Mouse (Mus musculus) olfactory bulb, adult 2 months (tissue): ENCODE measurements around the gene Kif14. TPM values are rescaled to one million over a fixed set of nuclear protein-coding genes. Genes with fewer than 3 reads are reported as not detected.
"Not testable (repeated sequence)": the region's sequence is repeated elsewhere in the genome, so short reads cannot be mapped to it uniquely, and the experiment has no call there.

ENCODE experiments used
- H3K27ac ChIP-seq: fragments of 200-500 bp; 2 replicates; pipeline ENCODE4 v1.5.1; 2012; ENCODE audit warnings: low read depth, low read length; ENCODE audit not compliant: insufficient read depth
- H3K4me1 ChIP-seq: fragments of 200-500 bp; 2 replicates; pipeline ENCODE4 v1.6.1; 2012; ENCODE audit warnings: low read length; ENCODE audit not compliant: control insufficient read depth, insufficient read depth
- H3K4me3 ChIP-seq: fragments of 200-500 bp; 2 replicates; pipeline ENCODE4 v1.5.1; 2012; ENCODE audit warnings: mild to moderate bottlenecking, low read depth, low read length, moderate library complexity; ENCODE audit not compliant: insufficient read depth
- CTCF ChIP-seq: fragments of 200-500 bp; IDR thresholded peaks from 2 replicates; pipeline ENCODE4 v1.5.1; 2012; ENCODE audit warnings: low read depth, mild to moderate bottlenecking, low read length, moderate library complexity; ENCODE audit not compliant: insufficient read depth
- POLR2A ChIP-seq: fragments of 200-500 bp; IDR thresholded peaks from 2 replicates; pipeline ENCODE4 v1.6.1; 2012; ENCODE audit warnings: mild to moderate bottlenecking, low read depth, low read length, moderate library complexity; ENCODE audit not compliant: insufficient read depth
- WGBS: fragments of 180-500 bp; shearing (Covaris S2); methylation state at CpG from one replicate; pipeline ENCODE4 v1.1.7; 2018; 5-methylcytosine and 5-hydroxymethylcytosine counted together
- polyA plus RNA-seq: library from polyadenylated mRNA; stranded (reverse); fragments of >200 nt; gene quantifications from 2 replicates; pipeline ENCODE4 v1.2.4, GENCODE M21; 2012; ENCODE audit warnings: low replicate concordance; ENCODE audit not compliant: missing spikeins, insufficient read depth, insufficient read length

Gene Kif14
- polyA plus RNA-seq, 1 experiment: not detected

DNA sequence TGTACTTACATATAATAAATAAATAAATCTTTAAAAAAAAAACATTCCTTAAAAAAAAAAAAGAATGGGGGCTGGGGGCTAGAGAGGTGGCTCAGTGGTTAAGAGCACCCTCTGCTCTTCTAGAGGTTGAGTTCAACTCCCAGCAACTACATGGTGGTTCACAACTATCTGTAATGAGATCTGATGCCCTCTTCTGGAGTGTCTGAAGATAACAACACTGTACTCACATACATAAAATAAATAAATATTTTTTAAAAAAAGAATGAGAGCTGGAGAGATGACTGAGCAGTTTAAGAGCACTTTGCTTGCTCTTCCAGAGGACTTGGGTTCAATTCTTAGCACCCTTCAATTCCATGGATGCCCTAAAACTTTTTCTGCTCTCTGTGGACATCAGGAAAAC, 975 bp upstream of the Kif14 start:
- Histone ChIP-seq H3K4me1 (peaks cover 10% of the 10 kb centered on the region), H3K27ac (no peak overlapping the region), H3K4me3 (no peak overlapping the region)
- TF ChIP-seq POLR2A: no peak
- no peak for TF ChIP-seq CTCF

DNA sequence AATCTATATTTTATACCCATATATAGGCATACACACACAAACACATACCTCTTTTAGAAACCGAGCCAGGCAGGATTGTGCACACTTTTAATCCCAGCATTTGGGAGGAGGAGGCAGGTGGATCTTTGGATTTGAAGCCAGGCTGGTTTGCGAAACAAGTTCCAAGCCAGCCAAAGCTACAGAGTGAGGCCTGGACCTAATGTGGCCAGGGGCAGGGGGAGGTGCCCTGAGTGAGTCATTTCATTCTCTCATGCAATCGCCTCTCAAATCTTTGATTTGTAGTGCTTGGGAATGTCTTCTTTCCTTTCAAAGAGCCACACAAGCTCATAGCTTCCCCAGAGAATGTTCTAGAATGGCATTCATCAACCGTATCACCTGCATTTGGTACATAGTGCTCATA, 3.3 kb downstream of the Kif14 start:
- TF ChIP-seq POLR2A (no peak), CTCF (no peak)
- 94% methylated on average over 4 of the region's 4 CpGs for WGBS
- Histone ChIP-seq H3K27ac (no peak overlapping the region), H3K4me1 (peaks cover 8% of the 10 kb centered on the region), H3K4me3 (no peak overlapping the region)

DNA sequence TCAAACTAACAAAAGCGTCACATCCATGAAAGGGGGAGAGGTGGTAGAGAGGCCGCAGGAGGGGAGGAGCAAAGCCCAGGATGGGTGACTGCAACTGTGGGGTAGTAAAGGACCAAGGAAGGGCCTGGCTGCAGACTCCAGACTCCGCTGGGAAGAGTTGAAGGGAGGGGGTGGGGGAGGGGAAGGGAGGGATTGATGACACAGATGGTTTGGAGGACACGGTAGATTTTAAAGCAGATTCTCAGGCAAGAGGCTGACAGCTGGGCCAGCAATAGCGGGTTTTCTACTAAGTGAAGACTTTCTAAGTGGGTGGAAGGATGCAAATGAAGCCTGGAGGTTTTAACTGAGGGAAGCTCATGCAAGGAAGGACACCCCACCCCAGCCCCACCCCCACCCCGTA, 4.3 kb downstream of the Kif14 start:
- Histone ChIP-seq H3K27ac (no peak overlapping the region), H3K4me3 (no peak overlapping the region), H3K4me1 (peaks cover 11% of the 10 kb centered on the region)
- TF ChIP-seq POLR2A: no peak
- TF ChIP-seq CTCF: no peak
- 33% methylated on average over 6 of the region's 6 CpGs for WGBS

DNA sequence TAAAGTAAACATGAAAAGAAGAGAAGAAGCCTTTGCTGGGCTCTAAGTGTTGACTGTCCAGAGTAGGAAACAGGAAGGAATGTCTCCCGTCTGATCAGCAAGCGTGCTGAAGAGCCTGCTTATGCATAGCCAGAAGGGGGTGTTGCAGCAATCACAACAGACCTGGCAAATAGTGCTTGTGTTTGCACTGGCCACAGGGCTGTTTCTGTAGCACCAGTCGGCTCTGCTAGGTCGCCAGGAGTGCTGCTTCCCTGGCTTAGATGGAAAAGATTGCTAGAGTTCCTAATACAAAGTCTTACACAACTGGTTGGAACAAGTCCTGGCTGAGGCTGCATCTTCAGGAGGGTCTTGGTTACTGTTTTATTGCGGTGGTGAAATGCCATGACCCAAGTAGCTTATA, 25.5 kb downstream of the Kif14 start:
- no peak overlapping the region for H3K27ac ChIP-seq
- H3K4me1 ChIP-seq: peaks cover 8% of the 10 kb centered on the region
- 81% methylated on average over 5 of the region's 5 CpGs for WGBS
- TF ChIP-seq POLR2A: no peak
- TF ChIP-seq CTCF: no peak
- no peak overlapping the region for H3K4me3 ChIP-seq

DNA sequence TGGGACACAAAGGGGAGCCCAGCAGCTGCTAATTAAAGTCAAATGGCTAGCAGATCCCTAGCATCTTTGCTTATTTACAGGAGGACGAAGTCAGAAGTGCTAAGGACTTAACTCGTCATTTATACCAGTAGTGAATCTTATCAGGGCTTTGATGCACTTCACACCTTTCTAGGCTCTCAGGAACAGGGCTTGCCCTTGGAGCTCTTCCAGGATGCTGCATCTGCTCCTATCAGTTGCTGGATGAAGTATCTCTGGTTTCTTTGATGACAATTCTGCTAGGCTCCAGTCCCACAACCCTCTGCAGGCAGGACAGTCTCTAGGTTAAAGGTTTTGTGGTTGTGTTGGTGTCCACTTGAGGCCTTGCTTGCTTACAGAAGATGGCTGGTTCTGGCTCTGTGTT, 26.1 kb downstream of the Kif14 start:
- 81% methylated on average over 2 of the region's 2 CpGs for WGBS
- Histone ChIP-seq H3K4me1 (peaks cover 8% of the 10 kb centered on the region), H3K27ac (no peak overlapping the region), H3K4me3 (no peak overlapping the region)
- TF ChIP-seq CTCF (no peak), POLR2A (no peak)

DNA sequence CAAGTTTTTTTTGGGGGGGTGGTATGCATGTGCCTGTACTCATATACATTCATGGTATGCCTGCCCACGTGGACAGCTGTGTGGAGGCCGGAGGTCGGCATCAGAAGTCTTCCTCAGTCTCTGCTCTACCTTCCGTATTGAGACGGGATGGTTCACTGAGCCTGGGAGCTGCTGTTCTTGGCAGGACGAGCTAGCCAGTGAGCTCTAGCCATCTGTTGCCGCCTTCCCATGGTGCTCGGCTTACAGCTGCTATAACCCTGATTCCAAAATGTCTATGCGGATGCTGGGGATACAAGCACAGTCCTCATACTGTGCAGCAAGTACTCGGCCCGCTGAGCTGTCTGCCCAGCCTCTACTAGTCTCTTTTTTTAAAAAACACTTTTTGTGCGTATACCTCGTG, 33.2 kb downstream of the Kif14 start:
- H3K4me1 ChIP-seq: no peaks in the 10 kb centered on the region
- H3K4me3 ChIP-seq: no peak overlapping the region
- 95% methylated on average over 13 of the region's 13 CpGs for WGBS
- TF ChIP-seq POLR2A (no peak), CTCF (no peak)
- H3K27ac ChIP-seq: no peak overlapping the region

DNA sequence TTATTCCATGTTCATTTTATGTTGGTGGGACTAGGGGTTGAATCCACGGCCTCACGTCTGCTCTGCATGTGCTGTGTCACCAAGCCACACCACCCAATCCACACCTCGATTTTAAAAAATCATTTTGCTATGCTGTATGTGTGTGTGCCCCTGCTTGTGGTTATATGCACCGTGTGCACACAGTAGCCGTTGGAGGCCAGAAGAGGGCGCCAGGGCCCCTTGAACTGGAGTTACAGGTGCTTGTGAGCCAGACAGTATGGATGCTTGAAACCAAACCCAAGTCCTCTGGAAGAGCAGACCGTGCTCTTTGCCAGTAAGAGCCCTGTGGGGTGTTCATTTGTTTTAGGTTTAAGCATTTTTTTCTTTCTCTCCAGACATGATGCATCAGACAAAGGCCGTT, 36.8 kb downstream of the Kif14 start:
- WGBS: 97% methylated on average over 8 of the region's 8 CpGs
- Histone ChIP-seq H3K4me1 (no peaks in the 10 kb centered on the region), H3K4me3 (no peak overlapping the region), H3K27ac (no peak overlapping the region)
- TF ChIP-seq CTCF (no peak), POLR2A (no peak)

DNA sequence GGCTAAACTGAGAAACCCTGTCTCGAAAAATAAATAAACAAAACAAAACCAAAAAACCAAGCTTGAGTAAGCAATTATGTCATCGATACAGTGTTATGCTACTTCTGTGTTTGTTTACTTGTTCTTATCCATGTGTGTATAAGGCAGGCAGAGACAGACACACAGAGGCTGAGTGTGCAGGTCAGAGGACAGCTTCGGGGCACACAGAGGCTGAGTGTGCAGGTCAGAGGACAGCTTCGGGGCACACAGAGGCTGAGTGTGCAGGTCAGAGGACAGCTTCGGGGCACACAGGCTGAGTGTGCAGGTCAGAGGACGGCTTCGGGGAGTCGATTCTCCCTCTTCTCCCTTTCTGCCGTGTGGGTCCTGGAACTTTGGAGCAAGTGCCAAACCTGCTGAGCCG, 40.1 kb downstream of the Kif14 start:
- 92% methylated on average over 10 of the region's 10 CpGs for WGBS

DNA sequence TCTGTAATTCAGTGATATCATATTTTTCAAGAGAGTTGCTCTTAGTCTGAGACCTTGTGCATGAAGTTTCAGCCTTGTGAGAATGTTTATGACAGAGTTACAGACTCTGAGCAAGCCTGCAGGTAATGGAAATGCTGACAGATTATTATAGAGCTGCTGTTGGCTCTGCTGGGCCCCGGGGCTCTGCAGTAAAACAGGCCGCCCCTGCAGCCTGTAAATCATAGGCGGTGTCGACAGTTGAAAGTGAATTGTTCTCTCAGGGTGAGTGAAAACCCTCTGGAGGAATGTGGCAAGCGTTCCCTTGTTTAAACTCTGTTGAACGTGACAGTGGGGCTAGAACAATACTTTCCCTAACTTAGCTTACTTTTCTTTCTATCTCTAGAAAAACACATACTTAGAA, 46.2 kb downstream of the Kif14 start:
- TF ChIP-seq POLR2A: no peak
- TF ChIP-seq CTCF: no peak
- Histone ChIP-seq H3K27ac (no peak overlapping the region), H3K4me1 (0 out of 2 replicates have a peak, but pooled peaks cover 3% of the 10 kb centered on the region), H3K4me3 (no peak overlapping the region)
- WGBS: 77% methylated on average over 6 of the region's 6 CpGs

More for the DNA sequence above, 40.1 kb downstream of the Kif14 start:
- H3K27ac ChIP-seq, H3K4me1 ChIP-seq, H3K4me3 ChIP-seq: not testable (repeated sequence)

DNA sequence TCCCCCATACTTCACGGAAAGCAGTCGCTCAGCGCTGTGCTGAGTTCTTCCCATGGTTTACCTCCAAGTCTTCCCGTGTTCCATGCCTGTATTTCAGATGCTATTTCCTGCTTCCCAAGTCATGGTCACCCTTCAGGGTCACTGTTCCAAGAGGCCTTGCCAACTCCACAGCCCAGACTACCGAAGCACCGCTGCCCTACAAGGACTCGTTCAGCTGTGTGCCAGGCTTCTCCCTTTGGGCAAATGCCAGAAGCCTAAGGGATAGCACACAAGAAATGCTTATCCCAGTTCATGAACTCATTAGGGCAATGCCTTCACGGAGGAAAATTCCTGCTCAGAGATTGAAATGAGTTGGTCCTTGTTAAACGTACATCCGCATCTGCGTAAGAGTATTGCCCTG, 47.0 kb downstream of the Kif14 start:
- no peak overlapping the region for H3K27ac ChIP-seq
- no peak for TF ChIP-seq POLR2A
- TF ChIP-seq CTCF: no peak
- H3K4me3 ChIP-seq: no peak overlapping the region
- 0 out of 2 replicates have a peak, but pooled peaks cover 3% of the 10 kb centered on the region for H3K4me1 ChIP-seq
- WGBS: 77% methylated on average over 11 of the region's 11 CpGs
